Mouse (Mus musculus): ENCODE measurements around the gene Gm10282. TPM values are rescaled to one million over a fixed set of nuclear protein-coding genes. Genes with fewer than 3 reads are reported as not detected.

Gene Gm10282
- polyA plus RNA-seq, 1 experiment from 2014 or later, result 9.6 TPM

- DNase-seq (ENCODE audit: low spot score), result no peak
- ATAC-seq (ENCODE audit: low FRiP score, low TSS enrichment), result no peak
- no peaks in the 10 kb centered on the region for H3K27me3 ChIP-seq (ENCODE audit: control insufficient read depth, insufficient read depth, low read length)
Measured at GRCm38 (mm10) chr8:72317741-72318301, 12.8 kb upstream of the Gm10282 start.

GRCm38 (mm10) chr8:72316053-72316695, 11.1 kb upstream of the Gm10282 start:
- ATAC-seq (ENCODE audit: low FRiP score, low TSS enrichment) (no peak), DNase-seq (ENCODE audit: low spot score) (no peak)
- TF ChIP-seq CTCF (IDR thresholded peaks at IDR 0.05; ENCODE audit: low read depth) (no peak), EP300 (optimal IDR thresholded peaks at IDR 0.05) (no peak)
- 67% methylated on average over 10 of the region's 10 CpGs for WGBS
- H3K4me1 ChIP-seq (replicated peaks; ENCODE audit: control insufficient read depth, insufficient read depth), result no peaks in the 10 kb centered on the region; the same call in 1 of the 2 replicates
- no peaks in the 10 kb centered on the region for H3K27me3 ChIP-seq (ENCODE audit: control insufficient read depth, insufficient read depth, low read length)
- no peak overlapping the region for H3K9ac ChIP-seq (ENCODE audit: low read length)
- H3K4me3 ChIP-seq (ENCODE audit: low read depth, low read length), result no peak overlapping the region
- H3K36me3 ChIP-seq (ENCODE audit: control insufficient read depth, insufficient read depth, low read length), result peaks cover 3% of the 10 kb centered on the region; the same call in 1 of the 2 replicates
- no peak overlapping the region for H3K27ac ChIP-seq (replicated peaks)
- no peak overlapping the region for H3K4me2 ChIP-seq (replicated peaks; ENCODE audit: low read depth)
- no peaks in the 10 kb centered on the region for H3K9me3 ChIP-seq (ENCODE audit: control insufficient read depth, low read length)

More at GRCm38 (mm10) chr8:72317741-72318301, 12.8 kb upstream of the Gm10282 start:
- no peak overlapping the region for H3K9ac ChIP-seq (ENCODE audit: low read length)
- peaks cover 3% of the 10 kb centered on the region; the same call in 1 of the 2 replicates for H3K36me3 ChIP-seq (ENCODE audit: control insufficient read depth, insufficient read depth, low read length)
- WGBS, result 48% methylated on average over 5 of the region's 5 CpGs
- no peaks in the 10 kb centered on the region for H3K9me3 ChIP-seq (ENCODE audit: control insufficient read depth, low read length)
- H3K27ac ChIP-seq (replicated peaks), result no peak overlapping the region; the same call in 1 of the 2 replicates
- no peaks in the 10 kb centered on the region for H3K4me1 ChIP-seq (replicated peaks; ENCODE audit: control insufficient read depth, insufficient read depth)
- TF ChIP-seq CTCF (IDR thresholded peaks at IDR 0.05; ENCODE audit: low read depth) (no peak), EP300 (optimal IDR thresholded peaks at IDR 0.05) (no peak)
- H3K4me3 ChIP-seq (ENCODE audit: low read depth, low read length), result no peak overlapping the region
- no peak overlapping the region for H3K4me2 ChIP-seq (replicated peaks; ENCODE audit: low read depth)

GRCm38 (mm10) chr8:72312926-72313518, 8.0 kb upstream of the Gm10282 start:
- WGBS, result 59% methylated on average over 3 of the region's 3 CpGs
- Histone ChIP-seq H3K9me3 (ENCODE audit: control insufficient read depth, low read length) (no peaks in the 10 kb centered on the region), H3K27ac (replicated peaks) (no peak overlapping the region), H3K4me2 (replicated peaks; ENCODE audit: low read depth) (no peak overlapping the region), H3K9ac (ENCODE audit: low read length) (no peak overlapping the region), H3K4me1 (replicated peaks; ENCODE audit: control insufficient read depth, insufficient read depth) (no peaks in the 10 kb centered on the region; the same call in 1 of the 2 replicates), H3K27me3 (ENCODE audit: control insufficient read depth, insufficient read depth, low read length) (no peaks in the 10 kb centered on the region), H3K36me3 (ENCODE audit: control insufficient read depth, insufficient read depth, low read length) (no peaks in the 10 kb centered on the region), H3K4me3 (ENCODE audit: low read depth, low read length) (no peak overlapping the region)
- ATAC-seq (ENCODE audit: low FRiP score, low TSS enrichment) (no peak), DNase-seq (ENCODE audit: low spot score) (no peak)
- no peak for TF ChIP-seq EP300 (optimal IDR thresholded peaks at IDR 0.05)
- TF ChIP-seq CTCF (IDR thresholded peaks at IDR 0.05; ENCODE audit: low read depth), result no peak

- ATAC-seq (ENCODE audit: low FRiP score, low TSS enrichment) (peak; percentile 62), DNase-seq (ENCODE audit: low spot score) (peak; percentile 53)
- no peaks in the 10 kb centered on the region for H3K27me3 ChIP-seq (ENCODE audit: control insufficient read depth, insufficient read depth, low read length)
- TF ChIP-seq CTCF (IDR thresholded peaks at IDR 0.05; ENCODE audit: low read depth) (no peak), EP300 (optimal IDR thresholded peaks at IDR 0.05) (no peak)
- H3K9me3 ChIP-seq (ENCODE audit: control insufficient read depth, low read length), result no peaks in the 10 kb centered on the region
- no peaks in the 10 kb centered on the region for H3K36me3 ChIP-seq (ENCODE audit: control insufficient read depth, insufficient read depth, low read length)
- no peak overlapping the region for H3K9ac ChIP-seq (ENCODE audit: low read length)
- no peak overlapping the region for H3K4me3 ChIP-seq (ENCODE audit: low read depth, low read length)
- WGBS, result 37% methylated on average over 8 of the region's 8 CpGs
- H3K27ac ChIP-seq (replicated peaks), result no peak overlapping the region
- no peak overlapping the region for H3K4me2 ChIP-seq (replicated peaks; ENCODE audit: low read depth)
- H3K4me1 ChIP-seq (replicated peaks; ENCODE audit: control insufficient read depth, insufficient read depth), result no peaks in the 10 kb centered on the region; the same call in 1 of the 2 replicates
Measured at GRCm38 (mm10) chr8:72310849-72311506, 5.9 kb upstream of the Gm10282 start.

- Histone ChIP-seq H3K9ac (ENCODE audit: low read length) (no peak overlapping the region), H3K36me3 (ENCODE audit: control insufficient read depth, insufficient read depth, low read length) (no peaks in the 10 kb centered on the region), H3K4me1 (replicated peaks; ENCODE audit: control insufficient read depth, insufficient read depth) (no peaks in the 10 kb centered on the region; the same call in 1 of the 2 replicates), H3K9me3 (ENCODE audit: control insufficient read depth, low read length) (no peaks in the 10 kb centered on the region), H3K27ac (replicated peaks) (no peak overlapping the region), H3K27me3 (ENCODE audit: control insufficient read depth, insufficient read depth, low read length) (no peaks in the 10 kb centered on the region), H3K4me2 (replicated peaks; ENCODE audit: low read depth) (no peak overlapping the region), H3K4me3 (ENCODE audit: low read depth, low read length) (no peak overlapping the region)
- 46% methylated on average over 6 of the region's 6 CpGs for WGBS
- TF ChIP-seq CTCF (IDR thresholded peaks at IDR 0.05; ENCODE audit: low read depth), result no peak
- no peak for TF ChIP-seq EP300 (optimal IDR thresholded peaks at IDR 0.05)
- peak; percentile 55 for DNase-seq (ENCODE audit: low spot score)
- peak; percentile 59; the same call in 1 of the 2 replicates for ATAC-seq (ENCODE audit: low FRiP score, low TSS enrichment)
Measured at GRCm38 (mm10) chr8:72308276-72308675, 3.2 kb upstream of the Gm10282 start.

Measured in stomach, postnatal 0 days (tissue).